Mouse (Mus musculus): ENCODE measurements around the gene Ptk7.

Ptk7 gene

GRCm38 (mm10) chr17:46612820-46613219, 16.5 kb downstream of the Ptk7 start:
- in situ Hi-C loops (cut with MboI; ENCODE audit: unreplicated experiment in 2 of 2), result no loop called here

GRCm38 (mm10) chr17:46612189-46612588, 17.1 kb downstream of the Ptk7 start:
- in situ Hi-C loops (cut with MboI; ENCODE audit: unreplicated experiment in 2 of 2), result no loop called here

- in situ Hi-C loops (cut with MboI; ENCODE audit: unreplicated experiment in 2 of 2), result no loop called here
Observed at GRCm38 (mm10) chr17:46611316-46611715, 18.0 kb downstream of the Ptk7 start.

GRCm38 (mm10) chr17:46609721-46610514, 19.4 kb downstream of the Ptk7 start:
- in situ Hi-C loops (cut with MboI; ENCODE audit: unreplicated experiment in 2 of 2), result no loop called here

GRCm38 (mm10) chr17:46605987-46606386, 23.3 kb downstream of the Ptk7 start:
- in situ Hi-C loops (cut with MboI; ENCODE audit: unreplicated experiment in 2 of 2), result no loop called here

- in situ Hi-C loops (cut with MboI; ENCODE audit: unreplicated experiment in 2 of 2), result no loop called here
Observed at GRCm38 (mm10) chr17:46605126-46605525, 24.2 kb downstream of the Ptk7 start.

- in situ Hi-C loops (cut with MboI; ENCODE audit: unreplicated experiment in 2 of 2), result no loop called here
Observed at GRCm38 (mm10) chr17:46603229-46603628, 26.1 kb downstream of the Ptk7 start.

GRCm38 (mm10) chr17:46602212-46602611, 27.1 kb downstream of the Ptk7 start:
- in situ Hi-C loops (cut with MboI; ENCODE audit: unreplicated experiment in 2 of 2), result no loop called here

GRCm38 (mm10) chr17:46600569-46600968, 28.7 kb downstream of the Ptk7 start:
- in situ Hi-C loops (cut with MboI; ENCODE audit: unreplicated experiment in 2 of 2), result no loop called here

GRCm38 (mm10) chr17:46598963-46599362, 30.3 kb downstream of the Ptk7 start:
- in situ Hi-C loops (cut with MboI; ENCODE audit: unreplicated experiment in 2 of 2), result no loop called here

- in situ Hi-C loops (cut with MboI; ENCODE audit: unreplicated experiment in 2 of 2), result no loop called here
Observed at GRCm38 (mm10) chr17:46597956-46598355, 31.3 kb downstream of the Ptk7 start.

- in situ Hi-C loops (cut with MboI; ENCODE audit: unreplicated experiment in 2 of 2), result no loop called here
Observed at GRCm38 (mm10) chr17:46595336-46595735, 34.0 kb downstream of the Ptk7 start.

GRCm38 (mm10) chr17:46594606-46595005, 34.7 kb downstream of the Ptk7 start:
- in situ Hi-C loops (cut with MboI; ENCODE audit: unreplicated experiment in 2 of 2), result no loop called here

GRCm38 (mm10) chr17:46593124-46593523, 36.2 kb downstream of the Ptk7 start:
- in situ Hi-C loops (cut with MboI; ENCODE audit: unreplicated experiment in 2 of 2), result no loop called here

GRCm38 (mm10) chr17:46591406-46591805, 37.9 kb downstream of the Ptk7 start:
- in situ Hi-C loops (cut with MboI; ENCODE audit: unreplicated experiment in 2 of 2), result no loop called here

GRCm38 (mm10) chr17:46590439-46590838, 38.9 kb downstream of the Ptk7 start:
- in situ Hi-C loops (cut with MboI; ENCODE audit: unreplicated experiment in 2 of 2), result no loop called here

- in situ Hi-C loops (cut with MboI; ENCODE audit: unreplicated experiment in 2 of 2), result no loop called here
Observed at GRCm38 (mm10) chr17:46589635-46590314, 39.5 kb downstream of the Ptk7 start.

GRCm38 (mm10) chr17:46588913-46589312, 40.4 kb downstream of the Ptk7 start:
- in situ Hi-C loops (cut with MboI; ENCODE audit: unreplicated experiment in 2 of 2), result no loop called here

- in situ Hi-C loops (cut with MboI; ENCODE audit: unreplicated experiment in 2 of 2), result no loop called here
Observed at GRCm38 (mm10) chr17:46588173-46588572, 41.1 kb downstream of the Ptk7 start.

GRCm38 (mm10) chr17:46586327-46586726, 43.0 kb downstream of the Ptk7 start:
- in situ Hi-C loops (cut with MboI; ENCODE audit: unreplicated experiment in 2 of 2), result no loop called here

- in situ Hi-C loops (cut with MboI; ENCODE audit: unreplicated experiment in 2 of 2), result no loop called here
Observed at GRCm38 (mm10) chr17:46578650-46579049, 50.7 kb downstream of the Ptk7 start.

- in situ Hi-C loops (cut with MboI; ENCODE audit: unreplicated experiment in 2 of 2), result no loop called here
Observed at GRCm38 (mm10) chr17:46576070-46576469, 53.2 kb downstream of the Ptk7 start.
